Mouse (Mus musculus) granulocyte monocyte progenitor cell, adult 5-6 weeks (primary cell): ENCODE measurements around the gene Sh3bp2. TPM values are rescaled to one million over a fixed set of nuclear protein-coding genes. Genes with fewer than 3 reads are reported as not detected.

Source experiments
- ATAC-seq: replicated peaks from 2 replicates; pipeline ENCODE4 v1.8.0; 2016; ENCODE audit warnings: mild to moderate bottlenecking, moderate TSS enrichment, inconsistent platforms; ENCODE audit not compliant: poor library complexity, severe bottlenecking
- total RNA-seq, 2 experiments: library from RNA; stranded (forward) in 1 of 2; stranded (reverse) in 1 of 2; fragments of 200-712, 200-1000 nt in 1 of 2; fragments of >200 nt in 1 of 2; fragmentation: Nextera tagmentation in 1 of 2; gene quantifications; 2 replicates each; pipeline ENCODE4 v1.2.3; 2014 to 2017

The Sh3bp2 gene
- 15.4 and 16.5 TPM in 2 replicates for total RNA-seq (2014; fragmentation: Nextera tagmentation)
- total RNA-seq (2017): 9.8 and 11.9 TPM in 2 replicates

- peak; percentile 95 for ATAC-seq
These were observed at the start of gene Sh3bp2 for GRCm38 (mm10) chr5:34525663-34526476. Gene Sh3bp2, plus strand, starts transcription at chr5:34525838.

- no peak for ATAC-seq
These were observed 44.7 kb upstream of the Sh3bp2 start for GRCm38 (mm10) chr5:34480926-34481325.

GRCm38 (mm10) chr5:34485731-34486130 is 39.9 kb upstream of the Sh3bp2 start:
- ATAC-seq: no peak

- peak; percentile 20; the same call in 1 of the 2 replicates for ATAC-seq
These were observed 38.1 kb upstream of the Sh3bp2 start for GRCm38 (mm10) chr5:34487320-34488090.

GRCm38 (mm10) chr5:34488741-34489417 is 36.8 kb upstream of the Sh3bp2 start:
- no peak for ATAC-seq

GRCm38 (mm10) chr5:34489418-34489787 is 36.2 kb upstream of the Sh3bp2 start:
- no peak for ATAC-seq

- ATAC-seq: no peak
These were observed 28.9 kb upstream of the Sh3bp2 start for GRCm38 (mm10) chr5:34496745-34497144.

GRCm38 (mm10) chr5:34500886-34501285 is 24.8 kb upstream of the Sh3bp2 start:
- no peak for ATAC-seq

GRCm38 (mm10) chr5:34501588-34501987 is 24.1 kb upstream of the Sh3bp2 start:
- ATAC-seq: no peak

GRCm38 (mm10) chr5:34502411-34502810 is 23.2 kb upstream of the Sh3bp2 start:
- no peak for ATAC-seq

- ATAC-seq: no peak
These were observed 22.8 kb upstream of the Sh3bp2 start for GRCm38 (mm10) chr5:34502821-34503220.

- ATAC-seq: no peak
These were observed 13.2 kb upstream of the Sh3bp2 start for GRCm38 (mm10) chr5:34512486-34512885.

GRCm38 (mm10) chr5:34513466-34514217 is 12.0 kb upstream of the Sh3bp2 start, which contains the start of gene Tnip2:
Gene Tnip2, minus strand, starts transcription at chr5:34513991.
- peak; percentile 90 for ATAC-seq

- ATAC-seq: peak; percentile 40
These were observed 11.4 kb upstream of the Sh3bp2 start for GRCm38 (mm10) chr5:34514218-34514566.

GRCm38 (mm10) chr5:34515096-34515495 is 10.5 kb upstream of the Sh3bp2 start:
- ATAC-seq: no peak

- ATAC-seq: peak; percentile 53
These were observed 7.7 kb upstream of the Sh3bp2 start for GRCm38 (mm10) chr5:34517913-34518312.

GRCm38 (mm10) chr5:34519389-34519910 is 6.2 kb upstream of the Sh3bp2 start:
- ATAC-seq: peak; percentile 51

- ATAC-seq: peak; percentile 56
These were observed 5.0 kb upstream of the Sh3bp2 start for GRCm38 (mm10) chr5:34520458-34521209.

- ATAC-seq: no peak
These were observed 4.3 kb upstream of the Sh3bp2 start for GRCm38 (mm10) chr5:34521337-34521736.
